Mouse (Mus musculus) MEL (cell line): Measurements from ENCODE around the gene Ankrd22. TPM values are rescaled to one million over a fixed set of nuclear protein-coding genes. Genes with fewer than 3 reads are reported as not detected.

Experiments
- DNase-seq: peaks from one replicate; pipeline ENCODE4 v3.0.0; 2011; ENCODE audit warnings: low read depth, low spot score
- H3K27ac ChIP-seq: 2 replicates; pipeline ENCODE4 v1.5.1; 2012; ENCODE audit warnings: low read depth, mild to moderate bottlenecking, control low read depth, low read length, moderate library complexity; ENCODE audit not compliant: control insufficient read depth
- H3K27me3 ChIP-seq, 2 experiments: fragments of 150-350 bp in 1 of 2; sonication (generic) in 1 of 2; 2 replicates each; pipeline ENCODE4 v1.6.1; 2012; ENCODE audit warnings: low read length in 2 of 2, mild to moderate bottlenecking in 2 of 2, improper control_type of control experiment in 1 of 2, moderate library complexity in 1 of 2; ENCODE audit not compliant: insufficient read depth in 2 of 2, control insufficient read depth in 1 of 2
- H3K36me3 ChIP-seq, 2 experiments: 2 replicates each; pipeline ENCODE4 v1.6.1; 2012 to 2014; ENCODE audit warnings: low read length in 2 of 2, improper control_type of control experiment in 1 of 2, inconsistent platforms in 1 of 2, mild to moderate bottlenecking in 1 of 2; ENCODE audit not compliant: insufficient read depth in 2 of 2, control insufficient read depth in 1 of 2
- H3K4me1 ChIP-seq, 2 experiments: fragments of 150-350 bp in 1 of 2; sonication (generic) in 1 of 2; 2 replicates each; pipeline ENCODE4 v1.6.1; 2012; ENCODE audit warnings: low read length in 2 of 2, improper control_type of control experiment in 1 of 2, mild to moderate bottlenecking in 1 of 2; ENCODE audit not compliant: insufficient read depth in 2 of 2, control insufficient read depth in 1 of 2
- H3K4me3 ChIP-seq, 2 experiments: fragments of 150-350 bp in 1 of 2; sonication (generic) in 1 of 2; 2 replicates each; pipeline ENCODE4 v1.5.1; 2012; ENCODE audit warnings: low read depth in 2 of 2, low read length in 2 of 2, mild to moderate bottlenecking in 2 of 2, moderate library complexity in 2 of 2, control low read depth in 1 of 2, improper control_type of control experiment in 1 of 2; ENCODE audit not compliant: control insufficient read depth in 1 of 2, insufficient read depth in 1 of 2
- H3K79me2 ChIP-seq: 2 replicates; pipeline ENCODE4 v1.6.1; 2012; ENCODE audit warnings: mild to moderate bottlenecking, low read length, moderate library complexity; ENCODE audit not compliant: control insufficient read depth, poor library complexity, insufficient read depth
- H3K9ac ChIP-seq: 2 replicates; pipeline ENCODE4 v1.6.1; 2012; ENCODE audit warnings: low read depth, mild to moderate bottlenecking, control low read depth, low read length, moderate library complexity; ENCODE audit not compliant: control insufficient read depth, poor library complexity, severe bottlenecking
- H3K9me3 ChIP-seq: fragments of 150-350 bp; sonication (generic); replicated peaks from 2 replicates; pipeline ENCODE4 v1.6.1; 2012; ENCODE audit warnings: mild to moderate bottlenecking, low read length, improper control_type of control experiment, moderate library complexity; ENCODE audit not compliant: insufficient read depth
- CHD1 ChIP-seq: IDR thresholded peaks from 2 replicates; pipeline ENCODE4 v1.6.1; 2012; ENCODE audit warnings: low read depth, mild to moderate bottlenecking, inconsistent platforms, low read length, improper control_type of control experiment
- CHD2 ChIP-seq: IDR thresholded peaks from 2 replicates; pipeline ENCODE4 v1.6.1; 2011; ENCODE audit warnings: low read length, improper control_type of control experiment
- CTCF ChIP-seq, 3 experiments: IDR thresholded peaks in 2 of 3; conservative IDR thresholded peaks in 1 of 3; 2 replicates each; pipeline ENCODE4 v1.5.1; 2011 to 2012; ENCODE audit warnings: low read length in 3 of 3, low read depth in 2 of 3, mild to moderate bottlenecking in 2 of 3, improper control_type of control experiment in 1 of 3, inconsistent platforms in 1 of 3, mixed read lengths in 1 of 3, moderate library complexity in 1 of 3; ENCODE audit not compliant: control insufficient read depth in 1 of 3, insufficient read depth in 1 of 3, poor library complexity in 1 of 3, severe bottlenecking in 1 of 3
- ELF1 ChIP-seq: IDR thresholded peaks from 2 replicates; pipeline ENCODE4 v1.6.1; 2014; ENCODE audit warnings: low read depth, mild to moderate bottlenecking, inconsistent platforms, low read length, improper control_type of control experiment, moderate library complexity
- ETS1 ChIP-seq: IDR thresholded peaks from 2 replicates; pipeline ENCODE4 v1.6.1; 2012; ENCODE audit warnings: low read depth, mild to moderate bottlenecking, inconsistent platforms, low read length, improper control_type of control experiment, moderate library complexity
- GATA1 ChIP-seq: IDR thresholded peaks from 2 replicates; pipeline ENCODE4 v1.6.1; 2011; ENCODE audit warnings: low read depth, low read length, improper control_type of control experiment
- HCFC1 ChIP-seq: IDR thresholded peaks from 2 replicates; pipeline ENCODE4 v1.6.1; 2012; ENCODE audit warnings: low read depth, mild to moderate bottlenecking, inconsistent platforms, low read length, improper control_type of control experiment, moderate library complexity
- JUND ChIP-seq: IDR thresholded peaks from 2 replicates; pipeline ENCODE4 v1.6.1; 2011; ENCODE audit warnings: low read depth, mild to moderate bottlenecking, improper control_type of control experiment, low read length
- KAT2A ChIP-seq: conservative IDR thresholded peaks from 2 replicates; pipeline ENCODE4 v1.6.1; 2012; ENCODE audit warnings: low read depth, low read length, improper control_type of control experiment, inconsistent platforms
- MAFK ChIP-seq: IDR thresholded peaks from 2 replicates; pipeline ENCODE4 v1.6.1; 2011; ENCODE audit warnings: low read depth, mild to moderate bottlenecking, low read length, improper control_type of control experiment, borderline replicate concordance
- MAZ ChIP-seq: IDR thresholded peaks from 2 replicates; pipeline ENCODE4 v1.6.1; 2012; ENCODE audit warnings: low read depth, mild to moderate bottlenecking, inconsistent platforms, low read length, improper control_type of control experiment
- NELFE ChIP-seq: IDR thresholded peaks from 2 replicates; pipeline ENCODE4 v1.6.1; 2011; ENCODE audit warnings: low read depth, low read length, improper control_type of control experiment
- NRF1 ChIP-seq: IDR thresholded peaks from 2 replicates; pipeline ENCODE4 v1.6.1; 2014; ENCODE audit warnings: low read depth, mild to moderate bottlenecking, inconsistent platforms, low read length, improper control_type of control experiment, moderate library complexity; ENCODE audit not compliant: poor library complexity, insufficient read depth, severe bottlenecking
- POLR2A ChIP-seq, 2 experiments: IDR thresholded peaks; 2 replicates each; pipeline ENCODE4 v1.6.1; 2011 to 2012; ENCODE audit warnings: low read length in 2 of 2, mild to moderate bottlenecking in 2 of 2, control low read depth in 1 of 2, improper control_type of control experiment in 1 of 2, low read depth in 1 of 2, moderate library complexity in 1 of 2; ENCODE audit not compliant: control insufficient read depth in 1 of 2, insufficient read depth in 1 of 2, poor library complexity in 1 of 2
- POLR2AphosphoS2 ChIP-seq: IDR thresholded peaks from 2 replicates; pipeline ENCODE4 v1.6.1; 2011; ENCODE audit warnings: low read length, improper control_type of control experiment
- RCOR1 ChIP-seq: IDR thresholded peaks from 2 replicates; pipeline ENCODE4 v1.6.1; 2012; ENCODE audit warnings: low read depth, mild to moderate bottlenecking, inconsistent platforms, low read length, improper control_type of control experiment
- SIN3A ChIP-seq: IDR thresholded peaks from 2 replicates; pipeline ENCODE4 v1.6.1; 2012; ENCODE audit warnings: low read length, improper control_type of control experiment, inconsistent platforms
- TBP ChIP-seq: IDR thresholded peaks from 2 replicates; pipeline ENCODE4 v1.8.0; 2011; ENCODE audit warnings: low read depth, low read length, improper control_type of control experiment
- TCF12 ChIP-seq: IDR thresholded peaks from 2 replicates; pipeline ENCODE4 v1.6.1; 2014; ENCODE audit warnings: low read depth, mild to moderate bottlenecking, inconsistent platforms, low read length, improper control_type of control experiment, moderate library complexity
- USF2 ChIP-seq, 2 experiments: IDR thresholded peaks; 2 replicates each; pipeline ENCODE4 v1.6.1; 2011 to 2012; ENCODE audit warnings: improper control_type of control experiment in 2 of 2, low read length in 2 of 2, borderline replicate concordance in 1 of 2, inconsistent platforms in 1 of 2, low read depth in 1 of 2, mild to moderate bottlenecking in 1 of 2; ENCODE audit not compliant: insufficient read depth in 1 of 2
- ZC3H11A ChIP-seq: IDR thresholded peaks from 2 replicates; pipeline ENCODE4 v1.6.1; 2012; ENCODE audit warnings: low read depth, mild to moderate bottlenecking, inconsistent platforms, low read length, improper control_type of control experiment
- ZKSCAN1 ChIP-seq: IDR thresholded peaks from 2 replicates; pipeline ENCODE4 v1.6.1; 2012; ENCODE audit warnings: low read depth, mild to moderate bottlenecking, inconsistent platforms, low read length, improper control_type of control experiment, moderate library complexity
- ZNF384 ChIP-seq: IDR thresholded peaks from 2 replicates; pipeline ENCODE4 v1.6.1; 2012; ENCODE audit warnings: low read depth, mild to moderate bottlenecking, inconsistent platforms, low read length, improper control_type of control experiment
- polyA plus RNA-seq, 2 experiments: library from polyadenylated mRNA; stranded (reverse) in 1 of 2; unstranded in 1 of 2; fragments of >175 nt in 1 of 2; fragments of >200 nt in 1 of 2; gene quantifications; 2 replicates each; pipeline versions ENCODE4 v1.2.1 to v1.2.4; 2012; ENCODE audit warnings: low replicate concordance in 2 of 2, low read depth in 1 of 2; ENCODE audit not compliant: insufficient read length in 2 of 2, insufficient read depth in 1 of 2, missing spikeins in 1 of 2
- total RNA-seq: library from RNA; depleted of rRNA; stranded (reverse); fragments of 300-350 nt; gene quantifications from 2 replicates; pipeline ENCODE4 v1.2.3, GENCODE M21; 2012

Gene Ankrd22
- total and polyA plus RNA-seq, 3 experiments: not detected

DNA sequence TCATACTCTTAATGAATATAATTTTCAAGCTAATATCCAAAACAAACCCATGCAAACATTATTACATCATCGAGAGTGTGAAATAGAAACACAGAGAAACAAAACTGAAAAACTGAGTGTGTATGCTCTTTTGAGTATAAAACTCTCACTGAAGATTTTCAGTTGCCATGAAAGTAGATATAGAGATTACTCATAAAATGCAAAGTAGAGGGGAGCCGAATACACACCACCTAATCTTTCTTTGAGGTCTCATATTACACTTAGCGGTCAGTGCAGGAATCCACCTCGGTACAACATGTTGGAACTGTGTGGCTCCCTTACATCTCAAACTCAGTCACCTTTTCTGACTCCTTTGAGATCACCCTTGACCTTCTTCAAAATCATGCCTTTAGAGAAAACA lies 46.2 kb downstream of the Ankrd22 start:
- Histone ChIP-seq H3K36me3 (no peaks in the 10 kb centered on the region), H3K79me2 (no peaks in the 10 kb centered on the region), H3K4me3 (no peak overlapping the region), H3K9me3 (no peaks in the 10 kb centered on the region), H3K27me3 (no peaks in the 10 kb centered on the region; a peak in 1 of 4 replicates), H3K27ac (no peak overlapping the region), H3K9ac (no peak overlapping the region), H3K4me1 (no peaks in the 10 kb centered on the region)
- TF ChIP-seq ELF1 (no peak), CTCF (IDR thresholded peaks at IDR 0.05 in 2 of 3, conservative IDR thresholded peaks at IDR 0.05 in 1 of 3; ENCODE audit: control insufficient read depth in 1 of 3, insufficient read depth in 1 of 3, low read depth in 2 of 3, low read length in 3 of 3, poor library complexity in 1 of 3, severe bottlenecking in 1 of 3) (no peak), CHD2 (no peak), TCF12 (no peak), RCOR1 (no peak), POLR2A (IDR thresholded peaks at IDR 0.05; ENCODE audit: control insufficient read depth in 1 of 2, insufficient read depth in 1 of 2, low read depth in 1 of 2, low read length in 2 of 2, poor library complexity in 1 of 2) (no peak), ZNF384 (no peak), USF2 (IDR thresholded peaks at IDR 0.05; ENCODE audit: borderline replicate concordance in 1 of 2, insufficient read depth in 1 of 2, low read depth in 1 of 2, low read length in 2 of 2) (no peak), CHD1 (no peak), JUND (no peak), ZKSCAN1 (no peak)
- DNase-seq: no peak

DNA sequence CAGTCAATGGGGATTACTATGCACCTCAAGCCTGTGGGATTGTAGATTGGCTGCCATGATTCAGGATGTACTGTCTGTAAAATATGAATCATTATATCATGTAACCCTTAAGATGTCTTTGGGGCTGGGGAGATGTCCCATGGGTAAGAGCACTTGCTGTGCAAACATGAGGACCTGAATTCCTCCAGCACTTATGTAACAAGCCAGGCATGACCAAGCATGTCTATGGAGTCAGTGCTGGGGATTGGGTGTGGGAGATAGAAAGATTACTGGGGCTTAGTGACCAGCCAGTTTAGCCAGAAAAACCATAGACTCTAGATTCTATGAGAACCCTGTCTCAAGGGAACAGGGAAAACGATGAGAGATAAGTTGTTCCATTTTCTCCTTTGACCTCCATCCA lies 46.8 kb downstream of the Ankrd22 start:
- no peak overlapping the region for H3K4me3 ChIP-seq
- H3K27ac ChIP-seq: no peak overlapping the region
- H3K27me3 ChIP-seq: no peaks in the 10 kb centered on the region; a peak in 1 of 4 replicates
- no peaks in the 10 kb centered on the region for H3K4me1 ChIP-seq
- H3K36me3 ChIP-seq: no peaks in the 10 kb centered on the region
- no peaks in the 10 kb centered on the region for H3K9me3 ChIP-seq
- TF ChIP-seq MAFK (no peak), USF2 (IDR thresholded peaks at IDR 0.05; ENCODE audit: borderline replicate concordance in 1 of 2, insufficient read depth in 1 of 2, low read depth in 1 of 2, low read length in 2 of 2) (no peak), NELFE (no peak), ZC3H11A (no peak)
- H3K9ac ChIP-seq: no peak overlapping the region
- H3K79me2 ChIP-seq: no peaks in the 10 kb centered on the region
- DNase-seq: no peak

- H3K27me3 ChIP-seq: no peaks in the 10 kb centered on the region; a peak in 1 of 4 replicates
- H3K36me3 ChIP-seq: no peaks in the 10 kb centered on the region
- H3K9ac ChIP-seq: no peak overlapping the region
- H3K4me1 ChIP-seq: no peaks in the 10 kb centered on the region
- no peaks in the 10 kb centered on the region for H3K79me2 ChIP-seq
- TF ChIP-seq HCFC1: no peak
- no peak for TF ChIP-seq POLR2AphosphoS2
- TF ChIP-seq GATA1: no peak
- no peak for TF ChIP-seq SIN3A
- no peak for TF ChIP-seq ZNF384
- TF ChIP-seq KAT2A: no peak
- no peak for TF ChIP-seq NRF1
- no peak for TF ChIP-seq MAFK
- no peak for TF ChIP-seq ETS1
- TF ChIP-seq TBP: no peak
- TF ChIP-seq CHD2: no peak
- no peak for TF ChIP-seq MAZ
- no peak for TF ChIP-seq CHD1
- no peak for TF ChIP-seq ZKSCAN1
- no peak for DNase-seq
- H3K27ac ChIP-seq: no peak overlapping the region
- no peak overlapping the region for H3K4me3 ChIP-seq
- no peaks in the 10 kb centered on the region for H3K9me3 ChIP-seq
These were observed 61.0 kb downstream of the Ankrd22 start for GRCm38 (mm10) chr19:34104841-34105240.
